28 mouse cellular contexts compared by ENCODE assay signal in genomic region chr1:51386874-51387273, GRCm38 (mm10).
"Had no signal": no experiment of that assay in that cellular context is flagged by ENCODE, and none has a peak within 500 bp of the region (broad histone marks: within the 10 kb centered on the region; RNA-seq: fewer than 3 reads in every experiment).

No protein-coding gene starts in this region.

- H3K4me1 ChIP-seq: heart, embryonic 13.5 days; heart, embryonic 15.5 days; hindbrain, embryonic 13.5 days; hindbrain, embryonic 15.5 days; kidney, embryonic 15.5 days; limb, embryonic 10.5 days; liver, embryonic 13.5 days; liver, embryonic 15.5 days had no signal

- H3K9me3 ChIP-seq: heart, embryonic 13.5 days; heart, embryonic 15.5 days; hindbrain, embryonic 13.5 days; hindbrain, embryonic 15.5 days; kidney, embryonic 15.5 days; limb, embryonic 10.5 days; limb, embryonic 12.5 days; liver, embryonic 13.5 days; liver, embryonic 15.5 days had no signal

- DNase-seq: gastrocnemius, adult 2 months; gastrocnemius, postnatal 14 days; gastrocnemius, postnatal 36 days; heart, adult 11 months; heart, adult 2 months; heart, postnatal 14 days; heart, postnatal 36 days; kidney, adult 11 months; kidney, adult 2 months; kidney, adult 9 months; kidney, postnatal 14 days; kidney, postnatal 36 days; layer of hippocampus, adult 9-11 months; liver; liver, embryonic 13.5 days had no signal

- H3K4me2 ChIP-seq: heart, embryonic 11.5 days; heart, embryonic 13.5 days; heart, embryonic 15.5 days; hindbrain, embryonic 13.5 days; hindbrain, embryonic 15.5 days; kidney, embryonic 15.5 days; limb, embryonic 12.5 days; liver, embryonic 11.5 days; liver, embryonic 13.5 days; liver, embryonic 15.5 days had no signal

- H3K9ac ChIP-seq: heart, embryonic 13.5 days; heart, embryonic 15.5 days; hindbrain, embryonic 13.5 days; hindbrain, embryonic 15.5 days; kidney, embryonic 15.5 days; limb, embryonic 12.5 days; liver, embryonic 13.5 days; liver, embryonic 15.5 days had no signal

- H3K4me3 ChIP-seq: gastrocnemius, adult 2 months; heart, adult 2 months; heart, embryonic 13.5 days; heart, embryonic 15.5 days; hindbrain, embryonic 13.5 days; hindbrain, embryonic 15.5 days; kidney, embryonic 15.5 days; left cerebral cortex, adult 2 months; limb, embryonic 10.5 days; limb, embryonic 12.5 days; liver, embryonic 13.5 days; liver, embryonic 15.5 days had no signal

- H3K27me3 ChIP-seq: heart, embryonic 13.5 days; heart, embryonic 15.5 days; hindbrain, embryonic 13.5 days; hindbrain, embryonic 15.5 days; kidney, embryonic 15.5 days; limb, embryonic 12.5 days; liver, embryonic 13.5 days; liver, embryonic 15.5 days had no signal

- H3K36me3 ChIP-seq: heart, embryonic 13.5 days; heart, embryonic 15.5 days; hindbrain, embryonic 13.5 days; hindbrain, embryonic 15.5 days; kidney, embryonic 15.5 days; limb, embryonic 10.5 days; limb, embryonic 12.5 days; liver, embryonic 13.5 days; liver, embryonic 15.5 days had no signal

- ATAC-seq: hindbrain, postnatal 0 days had no signal

- H3K27ac ChIP-seq: gastrocnemius, adult 2 months; heart, adult 2 months; heart, embryonic 13.5 days; heart, embryonic 15.5 days; hindbrain, embryonic 13.5 days; hindbrain, embryonic 15.5 days; hindbrain, postnatal 0 days; kidney, embryonic 15.5 days; kidney, postnatal 0 days; left cerebral cortex, adult 2 months; limb, embryonic 10.5 days; limb, embryonic 12.5 days; liver, embryonic 13.5 days; liver, embryonic 15.5 days had no signal
